In the genomic region with DNA sequence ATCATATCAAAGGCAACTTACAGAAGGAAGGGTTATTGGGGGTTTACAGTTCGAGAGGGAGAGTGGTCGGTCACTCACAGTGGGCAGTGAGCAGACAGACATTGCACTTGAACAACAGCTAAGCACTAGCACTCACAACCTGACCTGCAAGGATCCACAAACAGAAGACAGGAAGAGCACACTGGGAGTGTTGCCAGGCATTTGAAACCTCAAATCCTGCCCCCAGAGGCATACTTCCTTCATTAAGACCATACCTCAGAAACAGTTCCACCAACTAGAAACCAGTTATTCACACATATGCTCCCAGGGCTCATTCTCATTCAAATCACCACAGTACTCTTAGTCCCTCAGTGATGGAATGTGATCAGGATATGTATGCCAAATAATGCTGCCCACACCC, we compare ENCODE assay signal across 16 mouse cellular contexts.
"Had no signal": no experiment of that assay in that cellular context is flagged by ENCODE, and none has a peak within 500 bp of the region (broad histone marks: within the 10 kb centered on the region; RNA-seq: fewer than 3 reads in every experiment).

No protein-coding gene starts in this region.

- H3K27me3 ChIP-seq: lung, embryonic 15.5 days; megakaryocyte, embryonic 14.5 days; midbrain, embryonic 13.5 days; midbrain, embryonic 15.5 days; neural tube, embryonic 12.5 days; stomach, embryonic 15.5 days had no signal

- H3K27ac ChIP-seq: lung, embryonic 15.5 days; midbrain, embryonic 13.5 days; midbrain, embryonic 15.5 days; neural tube, embryonic 12.5 days; stomach, embryonic 15.5 days; stomach, postnatal 0 days had no signal

- ATAC-seq: lung, postnatal 0 days; midbrain, embryonic 13.5 days; midbrain, embryonic 15.5 days had no signal

- H3K4me2 ChIP-seq: lung, embryonic 15.5 days; midbrain, embryonic 11.5 days; midbrain, embryonic 13.5 days; midbrain, embryonic 15.5 days; neural tube, embryonic 12.5 days; stomach, embryonic 15.5 days had no signal

- DNase-seq: lung, adult 18-20 months; lung, postnatal 14 days; lung, postnatal 36 days; right cerebral cortex, postnatal 14 days; thymus, adult 2 months; thymus, postnatal 25 days; thymus, postnatal 4 days had no signal

- H3K4me3 ChIP-seq: lung, embryonic 15.5 days; megakaryocyte, embryonic 14.5 days; midbrain, embryonic 13.5 days; midbrain, embryonic 15.5 days; neural tube, embryonic 12.5 days; stomach, embryonic 15.5 days had no signal

- H3K36me3 ChIP-seq: lung, embryonic 15.5 days; midbrain, embryonic 13.5 days; midbrain, embryonic 15.5 days; neural tube, embryonic 12.5 days; stomach, embryonic 15.5 days had no signal

- H3K4me1 ChIP-seq: lung, embryonic 15.5 days; megakaryocyte, embryonic 14.5 days; midbrain, embryonic 13.5 days; midbrain, embryonic 15.5 days; neural tube, embryonic 12.5 days; stomach, embryonic 15.5 days had no signal

- H3K9me3 ChIP-seq: lung, embryonic 15.5 days; midbrain, embryonic 13.5 days; midbrain, embryonic 15.5 days; neural tube, embryonic 12.5 days; stomach, embryonic 15.5 days had no signal

- H3K9ac ChIP-seq: lung, embryonic 15.5 days; midbrain, embryonic 13.5 days; midbrain, embryonic 15.5 days; neural tube, embryonic 12.5 days; stomach, embryonic 15.5 days had no signal
